Mouse (Mus musculus) megakaryocyte-erythroid progenitor cell, adult 5-6 weeks (primary cell): ENCODE data around the gene Gprasp1. TPM values are rescaled to one million over a fixed set of nuclear protein-coding genes. Genes with fewer than 3 reads are reported as not detected.
A peak's percentile ranks its signal among the peaks of the same experiment; 100 is the strongest.
"Not testable (repeated sequence)": the region's sequence is repeated elsewhere in the genome, so short reads cannot be mapped to it uniquely, and the experiment has no call there.

ENCODE experiments used
- ATAC-seq: replicated peaks from 2 replicates; pipeline ENCODE4 v1.8.0; 2016; ENCODE audit warnings: mild to moderate bottlenecking, inconsistent platforms; ENCODE audit not compliant: severe bottlenecking, poor library complexity, low FRiP score, low TSS enrichment
- total RNA-seq, 2 experiments: library from RNA; stranded (forward) in 1 of 2; stranded (reverse) in 1 of 2; fragments of 200-1000, 215-1000 nt in 1 of 2; fragments of >200 nt in 1 of 2; fragmentation: Nextera tagmentation in 1 of 2; gene quantifications; 2 replicates each; pipeline ENCODE4 v1.2.3; 2014 to 2017

The Gprasp1 gene
- total RNA-seq (2014; fragmentation: Nextera tagmentation) (12.3 and 17.8 TPM in 2 replicates), total RNA-seq (2017) (18.0 and 34.3 TPM in 2 replicates)

- peak; percentile 100 for ATAC-seq
Measured at GRCm38 (mm10) chrX:135742304-135743055, at the start of gene Gprasp1, which contains the start of gene Armcx5. Gprasp1 (plus strand) TSS chrX:135742733. Armcx5 (plus strand) TSS chrX:135742733.

- ATAC-seq: no peak
Measured at GRCm38 (mm10) chrX:135693633-135694032, 48.9 kb upstream of the Gprasp1 start, which contains the start of gene Tcp11x2. Tcp11x2 (minus strand) TSS chrX:135693790.

GRCm38 (mm10) chrX:135703111-135703510 lies 39.4 kb upstream of the Gprasp1 start:
- no peak for ATAC-seq

- no peak for ATAC-seq
Measured at GRCm38 (mm10) chrX:135704349-135704748, 38.2 kb upstream of the Gprasp1 start.

GRCm38 (mm10) chrX:135712845-135713244 lies 29.7 kb upstream of the Gprasp1 start:
- no peak for ATAC-seq

GRCm38 (mm10) chrX:135725161-135725560 lies 17.4 kb upstream of the Gprasp1 start, which contains the start of gene Tmsb15a:
Tmsb15a (minus strand) TSS chrX:135725261.
- ATAC-seq: no peak

GRCm38 (mm10) chrX:135738730-135739520 lies 3.6 kb upstream of the Gprasp1 start:
- no peak for ATAC-seq

GRCm38 (mm10) chrX:135743056-135743355 lies 473 bp downstream of the Gprasp1 start:
- peak; percentile 56 for ATAC-seq

- not testable (repeated sequence) for ATAC-seq
Measured at GRCm38 (mm10) chrX:135745376-135745775, 2.8 kb downstream of the Gprasp1 start.

- peak; percentile 84 for ATAC-seq
Measured at GRCm38 (mm10) chrX:135752832-135753231, 10.3 kb downstream of the Gprasp1 start.

GRCm38 (mm10) chrX:135761707-135762106 lies 19.2 kb downstream of the Gprasp1 start:
- ATAC-seq: no peak

GRCm38 (mm10) chrX:135768043-135768548 lies 25.6 kb downstream of the Gprasp1 start:
- ATAC-seq: no peak

- no peak for ATAC-seq
Measured at GRCm38 (mm10) chrX:135768565-135768964, 26.0 kb downstream of the Gprasp1 start.

GRCm38 (mm10) chrX:135791536-135791935 lies 49.0 kb downstream of the Gprasp1 start:
- no peak for ATAC-seq

GRCm38 (mm10) chrX:135792326-135792725 lies 49.8 kb downstream of the Gprasp1 start:
- ATAC-seq: no peak

GRCm38 (mm10) chrX:135795591-135796304 lies 53.2 kb downstream of the Gprasp1 start:
- peak; percentile 78 for ATAC-seq

- peak; percentile 57 for ATAC-seq
Measured at GRCm38 (mm10) chrX:135796305-135797211, 54.0 kb downstream of the Gprasp1 start.

- peak; percentile 80 for ATAC-seq
Measured at GRCm38 (mm10) chrX:135797212-135797644, 54.7 kb downstream of the Gprasp1 start, which contains the start of gene Bhlhb9. Bhlhb9 (plus strand) TSS chrX:135797594.
